Mouse (Mus musculus): ENCODE data around the gene Slc2a8. TPM values are rescaled to one million over a fixed set of nuclear protein-coding genes. Genes with fewer than 3 reads are reported as not detected.
"Not testable (repeated sequence)": the region's sequence is repeated elsewhere in the genome, so short reads cannot be mapped to it uniquely, and the experiment has no call there.

Gene Slc2a8
- 10 to 100 TPM; 17.1 to 20.3 TPM for total RNA-seq (2021)

DNA sequence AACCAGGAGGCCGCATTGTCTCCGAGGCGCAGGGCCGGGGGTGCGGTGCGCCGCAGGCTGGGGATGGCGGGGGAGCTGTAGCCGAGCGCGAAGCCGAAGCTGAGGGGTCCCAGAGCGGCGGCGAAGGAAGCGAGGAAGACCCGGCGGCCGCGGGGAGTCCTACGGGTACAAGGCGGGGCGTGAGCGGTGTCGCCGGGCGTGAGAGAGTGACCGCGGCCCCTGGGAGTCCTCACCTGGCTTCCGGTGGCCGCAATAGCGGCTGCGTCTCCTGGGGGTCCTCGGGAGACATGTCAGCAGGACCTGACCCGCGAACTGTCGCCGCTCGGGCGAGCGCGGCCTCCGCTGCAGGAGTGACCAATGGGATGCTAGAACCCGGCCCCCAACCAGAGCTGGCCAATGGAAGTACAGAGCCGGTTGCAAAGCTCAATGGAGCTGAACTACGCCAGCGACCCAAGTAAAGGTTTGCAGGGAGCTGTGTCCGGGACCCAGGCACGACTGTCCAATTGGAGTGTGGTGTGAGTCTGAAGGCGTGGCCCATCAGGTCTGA lies at the start of gene Slc2a8:
Gene Slc2a8 (minus strand): TSS at position 359 of the 547 bp plus-strand sequence.
- intact Hi-C loops (cut with DNase I): loop anchor here (10.0 kb wide), 1 partner anchor 153 kb away; the partner anchor contains the start of gene Garnl3
- DNase-seq: peak; percentile 93

DNA sequence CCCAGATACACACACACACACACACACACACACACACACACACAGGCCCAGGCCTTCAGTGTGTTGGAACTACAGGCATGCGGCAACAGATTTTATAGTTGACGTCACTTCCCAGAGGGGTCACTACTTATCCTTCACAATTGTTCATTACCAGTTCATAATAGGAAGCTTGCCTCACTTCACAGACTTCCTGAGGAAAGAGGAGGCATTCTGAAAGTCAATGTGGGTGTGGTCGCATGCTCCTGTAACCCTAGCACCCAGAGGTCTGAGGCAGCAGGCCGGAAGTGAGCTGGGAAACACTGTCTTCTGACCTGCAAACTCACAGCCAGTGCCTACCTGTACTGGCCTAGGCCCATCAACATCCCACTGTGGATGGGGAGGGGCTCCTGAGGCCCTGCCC lies 43.2 kb upstream of the Slc2a8 start:
- no peak for DNase-seq
- intact Hi-C loops (cut with DNase I): no loop called here

DNA sequence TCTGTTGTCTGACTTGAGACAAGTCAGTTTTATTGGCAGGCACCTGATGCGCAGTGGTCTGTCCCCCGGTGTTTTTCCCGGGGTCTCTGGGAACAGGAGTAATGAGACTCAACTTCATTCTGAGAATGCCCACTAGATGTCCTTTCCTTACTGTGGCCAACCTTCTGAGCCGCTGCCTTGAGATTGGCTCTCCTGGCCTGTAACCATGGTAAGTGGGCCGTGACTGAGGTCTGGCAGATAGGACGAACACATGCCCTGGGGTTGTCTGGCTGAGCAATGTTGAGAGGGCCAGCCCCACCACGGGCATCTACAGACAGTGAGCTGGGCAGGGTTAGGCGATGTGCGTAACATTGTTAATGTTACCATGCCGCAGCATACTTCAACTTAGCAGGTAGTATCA lies 42.7 kb upstream of the Slc2a8 start:
- peak; percentile 74 for DNase-seq
- intact Hi-C loops (cut with DNase I): no loop called here

DNA sequence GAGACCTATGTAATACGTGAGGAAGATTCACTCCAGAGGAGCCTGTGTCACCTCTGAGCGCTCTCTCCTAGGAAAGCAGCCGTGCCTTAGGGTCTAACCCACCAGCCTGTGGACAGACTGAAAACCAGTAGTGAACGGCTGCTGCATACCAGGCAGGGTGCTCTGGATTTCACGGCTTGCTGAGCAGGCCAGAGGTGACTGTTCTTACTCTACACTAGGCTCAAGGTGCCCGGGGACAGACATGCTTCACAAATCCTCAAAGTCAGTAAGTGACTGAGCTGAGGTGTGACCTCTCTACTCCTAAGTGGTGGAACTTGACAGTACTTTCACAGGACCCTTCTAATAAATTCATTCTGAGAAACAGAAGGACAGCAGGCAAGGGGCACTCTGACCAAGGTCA lies 41.0 kb upstream of the Slc2a8 start:
- intact Hi-C loops (cut with DNase I): no loop called here
- no peak for DNase-seq

DNA sequence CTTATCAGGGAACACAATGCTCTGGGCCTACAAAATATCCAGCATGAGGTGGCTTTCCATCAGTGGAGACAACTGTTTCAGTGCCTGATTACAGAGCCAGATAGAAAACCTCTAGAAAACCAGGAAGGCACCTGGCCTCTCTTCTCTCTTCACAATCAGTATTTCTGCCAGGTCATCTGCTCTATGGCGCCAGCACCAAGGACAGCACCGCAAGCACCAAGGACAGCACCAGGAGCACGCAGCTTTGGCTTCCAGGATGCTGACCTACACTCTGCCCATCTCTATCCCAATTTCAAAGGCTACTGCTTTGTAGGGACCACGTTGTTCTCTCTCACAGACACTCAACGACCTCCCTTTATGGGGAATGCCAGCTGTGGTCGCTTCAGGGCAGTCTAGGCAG lies 36.1 kb upstream of the Slc2a8 start:
- intact Hi-C loops (cut with DNase I): no loop called here

DNA sequence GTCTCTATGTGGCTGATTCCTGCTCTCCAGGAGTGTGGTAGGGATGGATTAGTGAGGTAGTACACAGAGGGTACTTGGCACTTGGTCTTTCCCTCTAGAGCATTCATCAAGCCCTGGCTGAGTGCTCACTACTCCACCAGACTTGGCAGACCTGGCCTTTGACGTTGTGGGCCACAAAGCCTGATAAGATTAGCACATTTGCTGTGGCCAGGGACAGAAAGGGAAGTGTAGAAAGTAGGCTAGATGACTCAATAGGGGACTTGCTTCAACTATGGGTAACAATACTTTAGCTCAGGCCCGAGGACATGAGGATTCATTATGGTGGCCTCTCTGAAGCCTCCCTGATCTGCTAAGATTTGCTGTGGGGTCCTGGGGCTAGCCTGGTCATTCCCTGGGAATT lies 35.3 kb upstream of the Slc2a8 start:
- intact Hi-C loops (cut with DNase I): no loop called here
- DNase-seq: no peak

More for the DNA sequence above, 36.1 kb upstream of the Slc2a8 start:
- no peak for DNase-seq

DNA sequence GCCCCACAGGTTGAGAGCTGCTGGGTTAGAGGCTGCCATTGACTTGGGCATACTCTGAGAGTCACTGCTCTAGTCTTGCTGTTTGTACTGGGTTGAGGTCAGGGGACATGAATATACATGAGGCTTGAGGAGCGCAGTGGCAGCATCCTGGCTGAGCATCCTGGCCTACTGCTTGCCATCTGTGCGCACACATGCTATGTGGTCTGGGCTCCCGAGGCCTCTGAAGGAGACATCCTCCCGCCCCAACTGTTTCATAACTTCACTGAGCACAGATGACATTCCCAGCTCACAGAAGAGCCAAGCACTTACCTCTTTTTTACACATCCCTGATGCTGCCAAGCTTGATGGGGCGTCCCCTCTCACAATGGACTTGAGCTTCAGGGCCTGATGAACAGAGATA lies 33.0 kb upstream of the Slc2a8 start:
- DNase-seq: peak; percentile 75
- intact Hi-C loops (cut with DNase I): no loop called here

DNA sequence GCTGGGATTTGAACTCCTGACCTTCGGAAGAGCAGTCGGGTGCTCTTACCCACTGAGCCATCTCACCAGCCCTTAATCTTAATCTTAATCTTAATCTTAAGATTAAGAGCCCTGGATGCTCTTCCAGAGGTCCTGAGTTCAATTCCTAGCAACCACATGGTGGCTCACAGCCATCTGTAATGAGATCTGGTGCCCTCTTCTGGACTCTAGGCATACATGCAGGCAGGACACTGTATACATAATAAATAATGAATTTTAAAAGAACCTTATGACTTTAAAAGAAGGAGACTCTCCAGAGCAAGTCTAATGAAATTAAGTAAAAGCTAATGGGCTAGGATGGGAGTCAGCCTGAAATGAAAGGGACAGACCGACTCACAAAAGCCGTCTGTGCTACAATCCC lies 27.2 kb upstream of the Slc2a8 start:
- intact Hi-C loops (cut with DNase I): not testable (repeated sequence)

DNA sequence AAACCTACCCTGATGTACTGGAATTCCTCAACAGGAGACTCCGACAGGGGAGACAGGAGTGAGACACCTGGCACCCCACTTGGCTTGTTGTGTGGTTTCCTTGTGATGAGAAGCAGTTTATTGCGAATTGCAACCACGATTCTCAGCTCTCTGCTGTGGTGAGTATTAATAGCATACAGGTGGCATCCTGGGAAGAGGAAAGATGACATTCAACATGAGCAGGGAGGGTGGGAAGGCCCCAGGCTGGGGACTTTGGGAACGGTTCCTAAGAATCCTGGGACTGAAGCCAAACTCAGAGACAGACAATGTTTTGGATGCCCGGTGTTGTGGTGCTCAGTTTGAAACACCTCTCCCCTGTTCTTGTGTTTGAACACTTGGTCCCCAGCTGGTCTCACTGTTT lies 23.2 kb upstream of the Slc2a8 start:
- DNase-seq: peak; percentile 23
- intact Hi-C loops (cut with DNase I): no loop called here

More for the DNA sequence above, 27.2 kb upstream of the Slc2a8 start:
- DNase-seq: not testable (repeated sequence)

DNA sequence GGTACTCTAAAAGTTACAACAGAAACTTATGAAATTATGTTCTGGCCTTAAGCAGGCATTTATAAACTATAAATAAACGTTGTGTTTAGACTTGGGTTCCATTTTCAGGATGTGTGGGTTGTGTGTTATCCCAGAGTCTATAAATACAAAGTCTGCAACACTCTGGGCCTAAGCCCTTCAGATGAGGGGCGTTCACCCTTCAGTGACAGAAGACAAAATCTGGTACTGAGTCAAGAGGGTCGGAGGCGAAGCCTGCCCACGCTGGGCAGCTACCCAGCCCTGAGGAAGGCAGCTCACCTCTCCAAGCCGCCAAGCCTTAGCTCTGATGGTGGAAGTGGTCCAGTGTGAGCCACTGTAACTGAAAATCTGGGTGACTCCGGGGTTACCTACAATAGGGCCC lies 20.3 kb upstream of the Slc2a8 start:
- intact Hi-C loops (cut with DNase I): no loop called here
- no peak for DNase-seq

DNA sequence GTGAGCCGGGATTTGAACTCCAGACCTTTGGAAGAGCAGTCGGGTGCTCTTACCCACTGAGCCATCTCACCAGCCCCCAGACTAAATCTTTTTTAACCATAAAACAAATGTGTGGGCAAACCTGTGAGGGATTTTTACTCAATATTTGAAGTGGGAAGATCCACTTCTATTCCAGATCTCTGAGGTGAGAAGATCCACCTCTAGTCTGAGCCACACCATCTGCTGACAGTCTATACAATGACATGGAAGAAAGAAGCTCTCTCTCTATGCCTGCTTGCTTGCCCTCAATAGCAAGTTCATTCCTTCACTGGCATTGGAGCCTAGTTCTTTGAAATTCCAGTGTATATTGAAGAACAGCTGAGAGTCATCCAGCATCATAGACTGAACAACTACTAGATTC lies 17.9 kb upstream of the Slc2a8 start:
- DNase-seq: no peak
- intact Hi-C loops (cut with DNase I): no loop called here

DNA sequence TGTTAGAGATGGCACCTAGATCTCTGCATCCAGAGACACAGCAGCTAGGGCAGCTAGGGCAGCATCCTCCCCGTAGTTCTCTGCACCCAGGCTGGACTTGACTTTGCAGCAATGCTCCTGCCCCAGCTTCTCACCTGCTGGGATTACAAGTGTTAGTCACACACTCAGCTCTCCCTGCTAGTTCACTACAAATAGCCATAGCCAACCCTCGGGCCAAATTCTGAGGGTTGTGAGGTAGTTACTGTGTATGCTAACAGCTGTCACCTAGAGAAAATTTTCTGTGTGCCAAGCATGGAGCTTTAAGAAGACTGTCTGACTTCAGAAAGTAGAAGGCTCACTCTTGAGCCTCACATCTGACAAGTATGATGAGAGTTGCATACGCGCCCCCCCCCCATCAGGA lies 15.9 kb upstream of the Slc2a8 start:
- intact Hi-C loops (cut with DNase I): no loop called here
- DNase-seq: no peak

DNA sequence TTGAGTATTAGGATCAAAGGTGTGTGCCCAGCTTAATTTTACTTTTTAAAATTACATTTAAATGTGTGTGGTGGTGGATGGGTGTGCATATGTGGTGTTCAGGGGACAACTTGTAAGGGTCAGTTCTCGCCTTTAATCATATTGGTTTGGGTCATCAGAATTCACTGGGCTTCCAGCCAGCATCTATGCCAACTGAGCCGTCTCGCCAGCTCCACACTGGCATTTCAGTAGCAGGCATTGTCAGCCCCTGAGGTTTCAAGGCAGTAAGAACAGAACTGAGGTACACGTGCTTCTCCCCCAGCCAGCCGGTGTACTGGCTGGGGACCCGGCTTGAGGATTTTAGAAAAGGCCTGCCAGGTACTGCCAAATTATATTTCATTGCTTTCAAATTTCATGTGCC lies 15.2 kb upstream of the Slc2a8 start:
- DNase-seq: peak; percentile 38
- intact Hi-C loops (cut with DNase I): no loop called here

DNA sequence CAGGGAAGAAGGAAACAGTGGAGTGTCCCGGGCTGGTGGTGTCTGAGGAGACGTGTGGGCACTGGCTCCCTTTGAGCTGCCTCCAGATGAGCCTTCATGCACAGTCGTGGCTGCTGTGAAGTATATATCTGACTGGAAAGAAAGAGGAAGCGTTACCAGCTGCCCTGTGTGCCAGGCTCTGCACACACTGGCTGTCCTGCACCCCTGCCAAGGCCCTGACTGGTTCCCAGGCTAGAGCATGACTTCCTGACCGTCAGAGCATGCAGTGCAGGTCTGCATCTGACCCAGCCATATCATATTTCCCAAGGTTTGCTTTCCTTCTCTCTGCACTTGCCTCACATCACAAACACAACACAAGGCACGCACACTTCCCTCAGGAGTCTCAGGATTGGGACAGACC lies 10.2 kb upstream of the Slc2a8 start:
- DNase-seq: no peak
- intact Hi-C loops (cut with DNase I): no loop called here

DNA sequence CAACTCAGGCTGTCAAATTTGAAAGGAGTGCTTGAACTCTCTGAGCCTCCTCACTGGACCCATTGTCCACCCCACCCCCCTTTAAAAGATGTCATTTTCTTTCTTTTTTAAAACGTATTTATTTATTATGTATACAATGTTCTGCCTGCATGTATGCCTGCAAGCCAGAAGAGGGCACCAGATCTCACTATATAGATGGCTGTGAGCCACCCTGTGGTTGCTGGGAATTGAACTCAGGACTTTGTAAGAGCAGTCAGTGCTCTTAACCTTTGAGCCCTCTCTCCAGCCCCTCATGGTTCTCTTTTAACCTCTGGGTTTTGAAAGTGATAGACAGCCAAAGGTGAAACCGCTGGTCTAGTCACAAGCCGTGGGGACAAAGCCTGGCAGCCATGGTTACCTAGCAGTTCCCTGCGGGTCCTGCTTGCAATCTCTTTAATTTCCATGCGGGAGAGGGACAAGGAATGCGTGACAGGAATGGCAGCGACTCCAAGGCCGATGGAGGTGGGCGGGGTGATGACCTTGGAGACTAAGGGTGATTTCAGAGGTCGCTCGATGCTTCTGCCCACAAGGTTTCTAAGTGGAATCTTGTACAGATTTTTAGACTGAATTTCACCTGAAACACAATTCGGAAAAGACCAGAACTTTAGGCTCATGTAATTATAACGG lies 8.4 kb upstream of the Slc2a8 start:
- intact Hi-C loops (cut with DNase I): no loop called here
- DNase-seq: no peak

DNA sequence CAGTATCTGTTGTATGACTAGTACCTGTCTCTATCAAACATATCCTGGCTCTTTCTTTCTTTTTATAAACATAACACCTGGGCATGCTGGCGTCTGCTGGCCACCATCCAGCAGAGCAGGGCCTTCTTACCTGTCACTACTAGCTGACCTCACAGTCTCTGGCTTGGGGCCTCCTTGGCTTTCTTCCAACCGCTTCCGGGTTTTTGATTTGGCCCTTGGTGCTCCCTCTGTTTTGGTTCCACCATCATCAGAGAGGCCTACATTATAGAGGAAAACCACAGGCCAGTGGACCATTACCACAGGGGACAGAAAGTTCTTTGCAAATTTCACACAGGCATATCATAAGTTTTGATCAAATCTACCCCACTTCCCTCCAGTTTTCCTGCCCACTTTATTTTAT lies 7.5 kb upstream of the Slc2a8 start:
- intact Hi-C loops (cut with DNase I): loop anchor here (10.0 kb wide), 1 partner anchor 145 kb away; the partner anchor contains the start of gene Garnl3

DNA sequence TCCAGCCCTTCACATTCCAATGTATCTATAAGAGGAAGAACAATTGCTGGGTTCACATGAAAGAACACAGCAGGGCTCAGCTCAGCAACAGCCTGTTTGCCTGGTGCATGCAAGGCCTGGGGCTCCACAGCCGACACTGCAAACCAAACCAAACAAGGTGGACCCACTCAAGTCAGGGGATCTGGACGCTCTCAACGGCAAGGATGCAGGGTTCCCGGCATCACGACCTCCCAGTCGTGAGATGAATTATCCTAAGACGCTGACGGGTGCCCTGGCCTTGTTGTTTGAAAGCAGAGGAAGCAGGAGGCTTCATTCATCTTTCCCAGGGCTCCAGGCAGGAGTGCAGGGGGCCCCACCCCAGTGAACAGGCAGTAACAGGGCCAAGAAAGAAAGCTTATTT lies 4.0 kb upstream of the Slc2a8 start:
- DNase-seq: no peak
- intact Hi-C loops (cut with DNase I): loop anchor here (10.0 kb wide), 1 partner anchor 149 kb away; the partner anchor contains the start of gene Garnl3

More for the DNA sequence above, 7.5 kb upstream of the Slc2a8 start:
- DNase-seq: no peak

DNA sequence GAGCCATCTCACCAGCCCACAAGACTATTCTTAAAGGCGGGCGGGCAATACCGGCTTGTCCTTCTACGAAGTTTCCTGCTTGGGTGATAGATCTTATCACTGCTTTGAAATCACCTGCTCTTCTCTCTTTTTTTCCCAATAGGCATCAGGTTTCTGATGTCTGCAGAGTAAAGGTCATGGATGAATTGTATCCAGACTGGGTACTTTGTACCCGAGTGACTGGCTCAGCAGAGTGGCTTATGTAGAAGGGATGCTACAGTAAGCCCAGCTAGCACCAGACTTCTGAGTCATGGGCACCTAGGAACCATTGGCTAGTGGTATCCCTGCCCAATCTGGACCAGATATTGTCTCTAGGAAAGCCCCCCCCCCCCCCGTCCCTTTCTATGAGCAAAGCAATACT lies 1.7 kb upstream of the Slc2a8 start:
- DNase-seq: no peak
- intact Hi-C loops (cut with DNase I): loop anchor here (10.0 kb wide), 1 partner anchor 151 kb away; the partner anchor contains the start of gene Garnl3

DNA sequence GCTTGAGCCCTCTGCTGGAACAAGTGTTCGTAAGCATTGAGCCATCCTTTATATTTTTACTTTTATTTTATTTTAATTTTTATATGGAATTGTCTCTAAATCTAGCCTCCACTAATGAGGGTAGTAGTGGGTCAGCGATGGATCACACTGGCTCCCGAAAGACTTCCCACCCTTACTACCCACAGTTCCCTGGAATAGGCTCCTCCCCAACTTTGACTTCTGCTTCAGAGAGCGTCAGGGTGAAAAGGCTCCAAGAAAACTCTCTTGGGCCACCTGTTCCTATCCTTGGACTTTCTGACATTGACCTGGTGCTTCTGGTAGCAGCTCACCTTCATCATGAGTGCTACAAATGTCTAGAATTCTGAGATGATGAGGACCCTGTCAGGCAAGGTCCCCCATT lies 817 bp upstream of the Slc2a8 start:
- intact Hi-C loops (cut with DNase I): loop anchor here (10.0 kb wide), 1 partner anchor 152 kb away; the partner anchor contains the start of gene Garnl3
- DNase-seq: no peak

DNA sequence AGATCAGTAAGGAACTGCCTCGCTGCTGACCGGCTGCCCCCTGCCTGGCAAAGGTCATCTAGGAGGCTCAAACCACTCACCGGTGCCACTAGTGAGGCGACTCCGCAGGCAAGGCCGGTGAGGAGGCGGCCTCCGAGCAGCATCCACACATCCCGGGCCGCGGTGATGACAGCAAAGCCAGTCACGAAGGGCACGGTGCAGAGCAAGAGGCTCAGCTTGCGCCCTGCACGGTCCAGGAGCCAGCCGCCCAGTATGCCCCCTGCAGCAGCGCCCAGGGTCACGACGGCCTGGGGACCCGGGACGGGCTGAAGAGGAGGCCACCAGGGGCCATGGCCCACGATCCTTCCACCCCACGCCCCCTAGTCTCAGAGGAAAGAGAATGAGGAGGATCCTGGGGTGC lies 602 bp downstream of the Slc2a8 start:
- intact Hi-C loops (cut with DNase I): loop anchor here (10.0 kb wide), 1 partner anchor 154 kb away; the partner anchor contains the start of gene Garnl3
- no peak for DNase-seq

DNA sequence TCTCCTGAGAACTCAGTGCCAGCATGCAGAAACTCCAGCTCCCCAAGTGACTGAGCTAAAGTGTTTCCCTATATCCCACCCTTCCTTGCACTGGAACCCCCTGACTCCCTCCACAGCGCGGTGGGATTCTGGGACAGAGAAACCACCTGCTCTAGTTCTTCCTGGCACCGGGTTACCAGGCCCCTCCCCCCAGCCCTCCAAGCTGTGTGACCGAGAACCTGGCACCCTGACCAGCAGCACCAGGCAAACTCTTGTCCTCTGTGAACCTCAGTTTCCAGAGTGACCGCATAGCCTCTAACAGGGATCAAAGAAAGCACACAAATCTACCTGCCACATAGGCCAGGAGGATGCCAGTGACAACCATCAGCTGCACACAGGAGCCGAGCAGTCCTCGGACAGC lies 2.2 kb downstream of the Slc2a8 start:
- no peak for DNase-seq
- intact Hi-C loops (cut with DNase I): loop anchor here (10.0 kb wide), 1 partner anchor 155 kb away; the partner anchor contains the start of gene Garnl3

DNA sequence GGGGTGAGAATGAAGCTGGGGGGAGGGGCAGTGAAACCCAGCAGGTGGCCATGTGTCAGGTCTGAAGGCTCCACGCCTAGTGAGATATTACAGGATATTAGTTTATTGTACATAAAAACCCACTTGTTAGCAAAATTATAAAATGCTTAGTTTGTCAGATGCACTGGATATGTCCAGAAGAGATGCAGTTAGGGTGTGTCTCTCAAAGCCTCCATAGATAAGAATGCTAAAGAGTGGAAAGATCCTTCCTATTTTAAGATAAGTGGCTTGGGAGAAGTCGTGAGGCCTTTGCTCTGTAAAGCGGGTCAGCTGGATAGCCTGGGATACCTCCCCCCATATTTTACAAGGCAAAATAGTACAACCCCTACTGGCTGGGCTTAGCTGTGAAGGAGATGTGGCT lies 3.2 kb downstream of the Slc2a8 start:
- DNase-seq: no peak
- intact Hi-C loops (cut with DNase I): no loop called here

Data from left cerebral cortex, postnatal 4 days (tissue).